Mouse (Mus musculus): ENCODE data around the gene Cd247.

- TF ChIP-seq CTCF (IDR thresholded peaks at IDR 0.05; ENCODE audit: low read depth) (no peak), EP300 (IDR thresholded peaks at IDR 0.05; ENCODE audit: low read depth) (no peak)
These were observed 59.9 kb downstream of the Cd247 start for GRCm38 (mm10) chr1:165848417-165848816.

All from liver, embryonic 14.5 days (tissue).